Mouse (Mus musculus) embryonic fibroblast, embryonic 13.5 days (primary cell): ENCODE measurements around the gene Coro7.

ENCODE experiments used
- CTCF ChIP-seq: IDR thresholded peaks from 2 replicates; pipeline ENCODE4 v1.5.1; 2011; ENCODE audit warnings: mild to moderate bottlenecking, control low read depth, low read length, moderate library complexity, borderline replicate concordance; ENCODE audit not compliant: insufficient read depth
- POLR2A ChIP-seq: IDR thresholded peaks from 2 replicates; pipeline ENCODE4 v1.6.1; 2011; ENCODE audit warnings: low read depth, mild to moderate bottlenecking, control low read depth, low read length, moderate library complexity

- TF ChIP-seq CTCF (no peak), POLR2A (no peak)
Observed at GRCm38 (mm10) chr16:4654706-4655105, 24.9 kb downstream of the Coro7 start.
